Mouse (Mus musculus) CD4-positive helper T cell, adult 2 months (primary cell): ENCODE data around the gene Btbd19.

Experiments used
- DNase-seq: peaks from one replicate; pipeline ENCODE4 v3.0.0-alpha.2; 2012; ENCODE audit warnings: low read depth, missing footprints, low spot score

Btbd19 gene

DNA sequence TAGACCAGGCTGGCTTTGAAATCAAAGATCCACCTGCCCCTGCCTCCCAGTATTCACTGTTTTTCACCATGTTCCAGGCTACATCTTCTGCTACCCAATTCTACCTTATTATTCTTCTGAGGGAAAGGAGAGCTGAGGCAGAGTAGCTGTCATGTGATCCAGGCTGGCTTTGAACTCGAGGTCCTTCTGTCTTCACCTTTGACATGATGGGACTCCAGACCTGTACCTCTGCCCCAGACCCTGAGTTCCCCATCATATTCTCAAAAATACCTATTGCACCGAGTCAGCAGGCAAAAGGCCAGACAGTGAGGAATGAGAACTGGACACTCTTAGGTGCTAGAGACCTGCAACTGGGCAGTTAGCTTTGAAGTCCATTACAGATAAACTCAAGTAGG is 9.1 kb upstream of the Btbd19 start:
- DNase-seq: no peak

DNA sequence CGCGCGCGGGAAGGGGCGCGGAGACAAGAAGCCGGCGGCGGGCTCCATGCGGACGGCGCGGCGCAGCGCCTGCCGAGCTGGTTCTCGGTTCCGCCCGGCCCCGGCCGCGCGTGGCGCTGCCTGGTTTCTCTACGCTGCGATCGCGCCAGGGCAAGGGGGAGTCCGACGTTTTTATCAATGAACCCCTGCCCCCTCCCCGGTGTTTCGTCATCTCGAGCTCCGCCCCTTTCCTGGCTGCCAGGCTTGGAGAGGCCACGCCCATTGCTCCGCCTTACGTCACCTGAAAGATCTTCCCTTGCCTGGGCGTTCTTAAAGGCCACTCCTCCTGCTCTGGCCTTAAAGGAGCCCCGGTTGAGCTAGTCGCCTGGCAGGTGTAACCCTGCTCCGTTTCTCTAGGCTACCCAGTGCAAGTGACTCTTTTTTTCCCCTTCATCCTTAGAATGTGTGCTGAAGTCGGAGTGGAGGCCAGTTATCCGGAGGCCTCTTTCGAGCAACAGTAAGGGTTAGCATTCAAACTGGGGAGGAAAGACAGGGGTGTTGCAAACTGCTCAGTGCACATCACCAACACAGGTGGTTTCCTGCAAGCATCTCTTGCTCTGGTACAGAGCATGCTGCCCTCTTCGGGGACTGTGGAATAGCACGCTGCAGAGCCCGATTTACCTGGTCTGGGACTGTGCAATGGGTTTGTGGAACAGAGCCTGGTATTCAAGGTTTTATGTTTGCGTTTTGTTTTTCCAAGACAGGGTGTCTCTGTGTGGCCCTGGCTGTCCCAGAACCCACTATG is 8.5 kb upstream of the Btbd19 start, which contains the start of gene Plk3:
Plk3 (minus strand) TSS at position 147 of the 784 bp plus-strand sequence.
- DNase-seq: peak; percentile 98

DNA sequence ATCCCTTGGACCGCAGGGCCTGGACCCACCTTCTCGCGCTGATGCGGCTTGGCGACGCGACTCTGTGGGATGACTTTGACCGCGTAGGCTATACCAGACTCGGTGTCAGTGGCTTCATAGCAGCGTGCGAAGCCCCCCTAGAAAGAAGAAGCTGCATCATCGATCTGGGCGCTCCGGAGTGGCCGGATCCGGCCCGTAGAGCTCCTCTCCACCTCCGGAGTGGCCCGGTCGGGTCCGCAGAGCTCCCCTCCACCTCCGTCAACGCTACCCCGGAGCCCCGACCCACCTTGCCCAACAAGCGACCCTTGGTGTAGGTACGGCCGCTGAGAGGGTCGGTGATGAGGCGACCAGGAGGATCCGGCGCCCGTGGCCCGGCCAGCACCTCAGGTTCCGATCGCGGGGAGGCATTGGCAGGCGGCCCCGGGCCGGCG is 7.9 kb upstream of the Btbd19 start:
- no peak for DNase-seq

GRCm38 (mm10) chr4:117132794-117133143 is 7.2 kb upstream of the Btbd19 start:
- peak; percentile 50 for DNase-seq

GRCm38 (mm10) chr4:117131890-117132793 is 6.6 kb upstream of the Btbd19 start:
- no peak for DNase-seq

GRCm38 (mm10) chr4:117131198-117131597 is 5.7 kb upstream of the Btbd19 start:
- DNase-seq: no peak

DNA sequence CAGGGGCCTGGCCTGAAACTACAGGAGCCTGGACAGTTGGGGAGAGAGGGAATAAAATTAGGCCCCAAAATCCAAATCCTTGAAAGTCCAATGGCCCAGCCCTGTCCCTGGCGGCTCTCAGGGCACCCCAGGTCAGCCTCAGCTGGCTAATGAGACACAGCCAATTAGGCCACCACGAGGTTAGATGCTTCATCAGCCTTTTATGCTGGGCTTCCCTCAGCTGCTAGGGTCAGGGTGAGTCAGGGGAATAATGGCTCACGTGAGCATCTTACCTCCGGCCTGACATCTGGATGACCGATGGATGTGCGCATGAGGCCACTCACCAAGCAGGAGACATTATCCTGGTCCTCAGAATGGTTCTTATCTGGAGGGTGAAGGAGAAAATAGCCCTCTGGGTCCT is 5.3 kb upstream of the Btbd19 start:
- DNase-seq: no peak

- DNase-seq: peak; percentile 32
Measured at GRCm38 (mm10) chr4:117127991-117128686, 2.6 kb upstream of the Btbd19 start.

DNA sequence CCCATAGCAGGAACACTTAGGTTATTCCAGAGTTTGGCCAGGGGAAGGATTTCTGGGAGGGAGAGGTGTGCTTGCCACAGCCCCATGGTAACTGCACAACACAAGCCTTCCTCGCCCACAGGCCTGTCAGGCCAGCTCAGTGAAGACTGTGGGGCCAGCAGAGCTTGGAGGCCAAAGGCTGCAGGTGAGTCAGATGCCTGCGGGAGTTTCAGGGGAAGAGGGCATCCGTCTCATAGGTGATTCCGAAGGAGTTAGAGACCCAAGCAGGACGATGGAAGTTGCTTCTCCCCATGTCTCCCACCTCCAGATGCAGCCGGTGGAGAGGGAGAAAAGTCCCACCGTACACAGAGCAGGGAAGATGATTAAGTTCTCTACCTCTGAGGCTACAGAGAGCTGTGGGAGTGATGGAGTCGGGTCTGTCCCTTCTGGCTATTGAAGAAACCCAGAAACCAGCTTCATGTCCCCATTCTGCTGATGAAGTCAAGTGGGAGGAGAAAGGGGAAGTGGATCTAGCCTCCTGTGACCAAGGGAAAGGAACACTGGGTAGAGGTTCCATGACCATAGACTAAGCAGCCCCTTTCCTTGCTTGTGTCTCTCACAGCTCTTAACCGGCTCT is 1.3 kb upstream of the Btbd19 start, which contains the start of gene Tctex1d4:
Tctex1d4 (plus strand) TSS at position 120 of the 616 bp plus-strand sequence.
- DNase-seq: peak; percentile 48

- peak; percentile 89 for DNase-seq
Measured at GRCm38 (mm10) chr4:117125910-117126674, 567 bp upstream of the Btbd19 start.

GRCm38 (mm10) chr4:117124518-117125347 is 792 bp downstream of the Btbd19 start:
- peak; percentile 95 for DNase-seq

DNA sequence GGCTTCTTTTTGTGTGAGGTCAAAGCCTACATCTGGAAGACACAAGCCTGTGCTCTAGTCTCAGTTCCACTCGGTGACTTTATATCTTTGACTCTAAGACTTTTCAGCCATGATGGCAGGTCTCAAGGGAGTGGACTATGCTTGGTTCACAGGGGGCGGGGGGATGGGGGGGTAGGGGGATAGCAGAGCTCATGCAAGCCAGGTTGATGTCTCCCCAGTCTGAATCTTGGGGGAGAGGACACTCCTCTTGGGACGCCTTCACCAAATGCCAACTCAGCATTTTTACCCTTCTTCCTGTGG is 1.4 kb downstream of the Btbd19 start:
- no peak for DNase-seq

DNA sequence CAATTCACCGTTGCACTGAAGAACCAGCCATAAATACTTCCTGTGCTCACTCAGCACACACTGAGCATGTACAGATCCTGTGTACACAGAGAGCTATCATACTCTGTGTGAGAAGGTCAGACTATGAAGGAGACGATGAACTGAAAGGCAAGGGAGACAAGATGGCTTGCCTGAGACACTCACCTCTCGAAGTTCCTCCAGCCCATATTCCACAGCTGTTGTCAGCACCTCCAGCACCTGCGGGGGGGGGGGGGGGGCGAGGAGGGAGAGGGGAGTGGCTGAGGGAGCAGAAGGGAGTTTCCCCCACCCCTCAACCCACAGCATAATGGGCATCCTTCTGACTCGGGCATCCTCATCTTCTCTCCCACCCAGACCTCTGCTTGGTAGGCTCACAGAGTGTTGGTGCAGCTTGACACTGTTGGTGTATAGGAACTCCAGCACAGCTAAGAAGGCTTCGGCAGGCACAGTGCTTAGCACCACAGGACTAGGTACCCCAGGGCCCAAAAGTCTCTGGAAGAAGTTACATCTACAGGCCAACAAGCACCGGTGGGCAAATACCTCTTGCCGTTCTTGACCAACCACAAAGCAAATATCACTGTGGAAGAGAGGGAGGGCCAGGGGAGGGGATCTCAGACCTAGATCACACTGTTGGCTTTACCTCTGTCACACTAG is 1.8 kb downstream of the Btbd19 start:
- DNase-seq: peak; percentile 69

DNA sequence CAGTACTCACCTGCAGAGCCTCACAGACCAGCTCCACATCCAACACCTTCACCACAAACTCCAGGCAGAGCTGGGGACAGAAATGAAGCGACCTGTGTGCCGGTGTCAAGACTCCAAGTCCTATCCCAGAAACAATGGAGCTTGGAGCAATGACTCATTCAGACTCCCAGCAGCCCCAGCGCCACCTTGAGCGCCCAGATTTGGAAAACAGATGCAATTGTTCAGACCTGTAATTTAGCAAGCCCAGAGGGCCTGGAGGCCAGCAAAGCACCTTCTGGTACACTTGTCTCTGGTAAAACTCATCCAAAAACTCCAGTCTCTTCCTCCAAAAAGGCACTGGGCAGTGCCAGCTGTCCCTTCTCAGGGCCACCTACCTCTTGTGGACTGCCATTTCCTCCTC is 3.3 kb downstream of the Btbd19 start:
- DNase-seq: no peak

DNA sequence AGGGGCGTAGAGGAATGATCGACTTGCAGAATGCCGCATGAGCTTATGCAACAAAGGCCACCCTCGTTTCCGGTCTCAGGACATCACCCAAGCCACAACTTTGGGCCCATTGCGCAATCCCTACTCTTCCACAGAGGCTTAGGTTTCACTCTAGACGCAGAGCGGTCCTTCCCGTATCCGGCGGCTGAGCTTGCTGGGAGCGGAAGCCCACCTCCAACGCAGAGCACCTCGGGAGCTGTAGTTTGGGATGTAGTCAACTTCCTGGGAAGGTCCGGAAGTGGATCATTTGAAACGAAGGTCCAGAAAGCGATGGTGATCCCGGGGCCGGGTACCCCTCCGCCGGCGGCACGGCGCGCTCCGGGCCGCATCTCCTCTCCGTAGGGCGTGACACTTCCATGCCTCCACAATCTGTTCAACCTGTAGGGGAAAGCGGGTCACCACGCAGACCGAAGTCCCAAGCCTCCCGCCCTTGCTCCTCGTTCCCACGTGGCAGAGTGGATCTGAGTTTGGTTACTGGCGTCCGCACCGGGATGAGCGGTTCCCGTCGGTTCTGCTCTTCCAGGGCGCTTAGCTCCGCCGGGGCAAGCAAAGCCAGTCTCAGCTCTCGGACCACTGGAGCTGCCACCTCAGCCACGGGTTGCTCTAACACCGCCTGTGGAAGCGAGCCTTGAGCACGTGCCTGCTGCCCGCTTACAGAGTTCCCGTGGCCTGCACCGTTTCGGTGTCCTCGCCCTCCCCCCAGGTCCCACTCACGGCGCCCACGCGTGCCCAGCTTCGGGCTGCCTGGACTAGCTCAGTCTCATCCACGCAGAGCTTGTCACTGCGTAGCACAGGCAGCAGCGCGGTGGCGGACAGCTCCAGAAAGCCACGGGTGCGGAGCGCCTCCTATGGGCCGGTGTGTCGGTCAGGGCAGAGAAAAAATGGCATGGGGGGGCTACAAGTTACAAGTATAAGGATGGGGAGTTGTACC is 4.8 kb downstream of the Btbd19 start:
- peak; percentile 90 for DNase-seq

DNA sequence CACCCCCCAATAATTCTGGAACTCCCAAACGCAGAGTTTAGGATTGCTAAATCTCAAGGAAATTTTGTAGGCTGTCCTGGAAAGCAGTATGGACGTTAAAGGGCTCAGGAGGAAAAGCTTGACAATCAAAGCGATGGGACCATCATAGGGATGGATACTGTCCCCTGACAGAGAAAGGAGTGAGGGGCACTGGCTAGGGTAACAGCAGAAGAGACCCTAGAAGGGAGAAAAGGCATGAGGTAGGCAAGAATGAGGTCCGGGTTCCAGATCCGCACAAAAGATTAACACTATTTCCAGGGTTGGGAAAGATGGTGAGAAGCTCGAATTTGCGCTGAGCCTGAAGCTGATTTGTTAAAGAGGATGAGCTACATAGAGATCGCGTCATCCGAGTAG is 5.5 kb downstream of the Btbd19 start:
- DNase-seq: no peak

GRCm38 (mm10) chr4:117119636-117120035 is 5.9 kb downstream of the Btbd19 start:
- DNase-seq: no peak

DNA sequence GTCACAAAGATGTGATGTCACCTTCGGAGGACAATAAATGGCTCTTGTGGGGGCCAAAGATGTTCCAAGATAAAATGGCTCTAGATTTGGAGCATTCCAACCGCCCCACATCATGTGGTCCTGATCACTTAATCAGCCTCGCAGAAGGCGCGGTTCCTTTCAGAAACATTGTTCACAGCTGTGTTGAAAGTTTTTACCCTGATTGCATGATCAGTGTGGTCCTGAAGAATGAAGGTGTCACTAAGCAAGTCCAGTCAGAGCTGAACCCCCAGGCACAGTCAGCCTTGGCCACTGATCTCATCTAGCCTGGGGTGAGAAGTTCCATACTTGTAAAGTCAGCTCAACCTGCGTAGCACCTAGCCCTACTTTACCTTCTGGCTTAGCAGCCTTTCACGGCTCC is 7.6 kb downstream of the Btbd19 start:
- no peak for DNase-seq
